Mouse (Mus musculus): Measurements from ENCODE around the gene Myef2. TPM values are rescaled to one million over a fixed set of nuclear protein-coding genes. Genes with fewer than 3 reads are reported as not detected.
A peak's percentile ranks its signal among the peaks of the same experiment; 100 is the strongest.
"Not testable (repeated sequence)": the region's sequence is repeated elsewhere in the genome, so short reads cannot be mapped to it uniquely, and the experiment has no call there.

Gene Myef2
- polyA plus RNA-seq, 1 experiment from 2014 or later, result 186 TPM

DNA sequence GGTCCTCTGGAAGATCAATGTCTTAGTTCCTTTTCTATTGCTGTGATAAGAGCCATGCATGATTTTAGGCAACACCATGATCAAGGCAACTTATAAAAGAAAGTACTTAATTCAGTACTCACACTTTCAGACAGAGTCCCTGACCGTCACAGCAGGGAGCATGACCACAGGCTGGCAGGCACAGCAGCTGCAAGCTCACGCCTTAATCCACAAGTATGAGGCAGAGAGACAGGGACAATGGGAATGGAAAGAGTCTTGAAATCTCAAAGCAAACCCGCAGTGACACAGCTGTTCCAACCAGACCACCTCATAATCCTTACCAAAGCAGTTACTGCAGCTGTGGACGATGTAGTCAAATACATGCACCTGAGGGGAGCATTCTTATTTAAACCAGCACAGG lies 10.7 kb upstream of the Myef2 start:
- no peak overlapping the region for H3K4me2 ChIP-seq (ENCODE audit: low read depth, low read length)
- no peaks in the 10 kb centered on the region for H3K9me3 ChIP-seq (replicated peaks; ENCODE audit: control insufficient read depth, low read length)
- H3K27ac ChIP-seq (replicated peaks; ENCODE audit: low read depth, low read length), result no peak overlapping the region
- WGBS, result 29% methylated on average over 4 of the region's 4 CpGs
- H3K4me1 ChIP-seq (ENCODE audit: control insufficient read depth, insufficient read depth, low read length), result peaks cover 6% of the 10 kb centered on the region
- H3K27me3 ChIP-seq (ENCODE audit: control insufficient read depth, insufficient read depth, low read length), result no peaks in the 10 kb centered on the region
- no peak for ATAC-seq (replicated peaks; ENCODE audit: insufficient number of reproducible peaks, low FRiP score, low TSS enrichment, low read depth)
- H3K4me3 ChIP-seq (ENCODE audit: low read depth, low read length), result no peak overlapping the region
- DNase-seq (ENCODE audit: low spot score), result no peak
- H3K36me3 ChIP-seq (replicated peaks; ENCODE audit: control insufficient read depth, insufficient read depth, low read depth, low read length), result no peaks in the 10 kb centered on the region
- H3K9ac ChIP-seq (replicated peaks; ENCODE audit: low read length), result no peak overlapping the region

GRCm38 (mm10) chr2:125126792-125127191 lies 3.3 kb upstream of the Myef2 start:
- no peaks in the 10 kb centered on the region for H3K27me3 ChIP-seq (ENCODE audit: control insufficient read depth, insufficient read depth, low read length)
- ATAC-seq (replicated peaks; ENCODE audit: insufficient number of reproducible peaks, low FRiP score, low TSS enrichment, low read depth) (no peak), DNase-seq (ENCODE audit: low spot score) (no peak)
- no peak overlapping the region for H3K4me3 ChIP-seq (ENCODE audit: low read depth, low read length)
- H3K4me2 ChIP-seq (ENCODE audit: low read depth, low read length), result no peak overlapping the region
- no peaks in the 10 kb centered on the region for H3K9me3 ChIP-seq (replicated peaks; ENCODE audit: control insufficient read depth, low read length)
- no peak overlapping the region for H3K27ac ChIP-seq (replicated peaks; ENCODE audit: low read depth, low read length)
- H3K4me1 ChIP-seq (ENCODE audit: control insufficient read depth, insufficient read depth, low read length), result no peaks in the 10 kb centered on the region
- H3K36me3 ChIP-seq (replicated peaks; ENCODE audit: control insufficient read depth, insufficient read depth, low read depth, low read length), result no peaks in the 10 kb centered on the region
- WGBS, result 80% methylated on average over 3 of the region's 3 CpGs
- H3K9ac ChIP-seq (replicated peaks; ENCODE audit: low read length), result no peak overlapping the region

DNA sequence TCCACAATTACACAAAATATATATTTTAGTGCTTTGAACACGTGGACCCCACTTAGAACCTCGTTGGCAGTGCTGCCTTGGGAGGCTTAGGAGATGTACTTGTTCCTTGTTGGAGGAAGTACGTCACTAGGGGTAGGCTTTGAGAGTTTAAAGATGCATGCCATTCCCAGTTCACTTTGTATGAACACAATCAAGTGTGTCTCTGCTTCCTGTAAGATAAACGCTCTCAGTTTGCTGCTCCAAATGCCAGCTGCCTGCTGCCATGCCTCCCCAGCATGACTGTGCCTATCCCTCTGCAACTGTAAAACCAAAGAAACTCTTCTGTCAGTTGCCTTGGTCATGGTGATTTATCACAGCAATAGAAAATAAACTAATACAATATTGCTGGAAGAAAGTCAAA lies 2.4 kb upstream of the Myef2 start:
- Histone ChIP-seq H3K36me3 (replicated peaks; ENCODE audit: control insufficient read depth, insufficient read depth, low read depth, low read length) (no peaks in the 10 kb centered on the region), H3K9me3 (replicated peaks; ENCODE audit: control insufficient read depth, low read length) (no peaks in the 10 kb centered on the region), H3K4me1 (ENCODE audit: control insufficient read depth, insufficient read depth, low read length) (no peaks in the 10 kb centered on the region), H3K27ac (replicated peaks; ENCODE audit: low read depth, low read length) (no peak overlapping the region), H3K9ac (replicated peaks; ENCODE audit: low read length) (no peak overlapping the region), H3K27me3 (ENCODE audit: control insufficient read depth, insufficient read depth, low read length) (no peaks in the 10 kb centered on the region), H3K4me3 (ENCODE audit: low read depth, low read length) (no peak overlapping the region), H3K4me2 (ENCODE audit: low read depth, low read length) (no peak overlapping the region)
- ATAC-seq (replicated peaks; ENCODE audit: insufficient number of reproducible peaks, low FRiP score, low TSS enrichment, low read depth) (no peak), DNase-seq (ENCODE audit: low spot score) (no peak)
- WGBS, result 41% methylated on average over 4 of the region's 4 CpGs

DNA sequence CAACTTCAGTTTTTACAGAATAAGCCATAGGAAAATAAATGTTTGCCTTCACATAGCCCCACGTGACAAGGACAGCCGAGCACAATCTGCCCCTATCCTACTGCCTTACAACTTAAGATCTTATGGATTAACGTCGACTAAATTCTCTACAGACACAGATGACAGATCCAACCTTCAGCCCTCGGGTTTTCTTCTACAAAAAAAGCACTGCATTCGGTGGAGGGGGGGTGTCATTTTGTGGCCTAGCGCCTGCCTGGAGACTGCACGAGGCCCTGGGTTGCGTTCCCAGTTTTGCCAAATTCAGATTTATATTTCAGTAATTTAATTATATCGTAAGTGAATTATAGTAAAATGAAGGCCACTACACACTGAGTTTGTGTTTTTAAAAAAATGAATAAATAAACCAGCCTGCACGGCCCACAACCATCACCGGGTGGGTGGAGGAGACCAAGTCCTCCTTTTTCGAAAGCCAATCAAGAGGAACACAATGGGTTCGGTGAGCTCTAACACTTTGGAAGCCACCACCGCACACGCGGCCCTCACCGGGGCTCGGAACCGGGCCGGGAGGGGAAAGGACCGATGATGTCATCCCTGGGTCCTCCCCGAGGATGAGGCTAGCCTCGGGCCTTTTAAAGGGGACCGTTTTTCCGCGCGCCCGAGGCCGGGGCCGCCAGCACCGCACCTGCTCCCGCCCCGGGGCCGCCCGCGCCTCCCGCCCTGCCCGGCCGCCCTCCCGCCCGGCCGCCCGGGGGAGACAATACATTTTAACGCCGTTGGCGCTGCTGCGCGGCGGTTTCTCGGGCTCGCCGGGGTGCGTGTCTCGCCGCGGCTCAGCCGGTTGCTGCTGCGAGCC lies 611 bp downstream of the Myef2 start:
- Histone ChIP-seq H3K27ac (replicated peaks; ENCODE audit: low read depth, low read length) (peak overlapping the region; percentile 83), H3K9ac (replicated peaks; ENCODE audit: low read length) (peak overlapping the region; percentile 98), H3K4me1 (ENCODE audit: control insufficient read depth, insufficient read depth, low read length) (no peaks in the 10 kb centered on the region), H3K27me3 (ENCODE audit: control insufficient read depth, insufficient read depth, low read length) (no peaks in the 10 kb centered on the region), H3K9me3 (replicated peaks; ENCODE audit: control insufficient read depth, low read length) (no peaks in the 10 kb centered on the region), H3K4me3 (ENCODE audit: low read depth, low read length) (peak overlapping the region; percentile 78), H3K36me3 (replicated peaks; ENCODE audit: control insufficient read depth, insufficient read depth, low read depth, low read length) (no peaks in the 10 kb centered on the region), H3K4me2 (ENCODE audit: low read depth, low read length) (peak overlapping the region; percentile 65)
- under 1% methylated on average over 55 of the region's 59 CpGs for WGBS
- ATAC-seq (replicated peaks; ENCODE audit: insufficient number of reproducible peaks, low FRiP score, low TSS enrichment, low read depth), result peak; percentile 80
- DNase-seq (ENCODE audit: low spot score), result peak; percentile 50

DNA sequence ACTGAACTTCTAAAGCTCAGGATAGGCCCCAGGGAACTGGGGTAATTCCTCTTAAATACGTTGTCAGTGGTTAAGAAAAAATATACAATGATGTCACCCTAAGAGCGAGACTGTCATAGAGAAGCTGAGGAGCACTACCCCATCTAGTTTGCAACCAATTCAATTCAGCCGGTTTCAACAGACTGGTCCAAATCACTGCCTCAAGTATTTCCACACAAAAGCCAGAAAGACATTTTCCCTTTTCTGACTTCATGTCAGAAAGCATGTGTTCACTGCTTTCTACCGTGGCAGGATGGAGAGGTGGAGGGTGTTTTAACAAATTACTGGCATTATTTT lies 1.2 kb downstream of the Myef2 start:
- ATAC-seq (replicated peaks; ENCODE audit: insufficient number of reproducible peaks, low FRiP score, low TSS enrichment, low read depth) (peak; percentile 5; the same call in 1 of the 2 replicates), DNase-seq (ENCODE audit: low spot score) (peak; percentile 18)
- H3K4me1 ChIP-seq (ENCODE audit: control insufficient read depth, insufficient read depth, low read length), result no peaks in the 10 kb centered on the region
- no peak overlapping the region for H3K27ac ChIP-seq (replicated peaks; ENCODE audit: low read depth, low read length)
- no peaks in the 10 kb centered on the region for H3K9me3 ChIP-seq (replicated peaks; ENCODE audit: control insufficient read depth, low read length)
- 5% methylated on average over 4 of the region's 4 CpGs for WGBS
- H3K36me3 ChIP-seq (replicated peaks; ENCODE audit: control insufficient read depth, insufficient read depth, low read depth, low read length), result no peaks in the 10 kb centered on the region
- peak overlapping the region; percentile 78 for H3K4me3 ChIP-seq (ENCODE audit: low read depth, low read length)
- peak overlapping the region; percentile 65 for H3K4me2 ChIP-seq (ENCODE audit: low read depth, low read length)
- no peaks in the 10 kb centered on the region for H3K27me3 ChIP-seq (ENCODE audit: control insufficient read depth, insufficient read depth, low read length)
- peak overlapping the region; percentile 98 for H3K9ac ChIP-seq (replicated peaks; ENCODE audit: low read length)

DNA sequence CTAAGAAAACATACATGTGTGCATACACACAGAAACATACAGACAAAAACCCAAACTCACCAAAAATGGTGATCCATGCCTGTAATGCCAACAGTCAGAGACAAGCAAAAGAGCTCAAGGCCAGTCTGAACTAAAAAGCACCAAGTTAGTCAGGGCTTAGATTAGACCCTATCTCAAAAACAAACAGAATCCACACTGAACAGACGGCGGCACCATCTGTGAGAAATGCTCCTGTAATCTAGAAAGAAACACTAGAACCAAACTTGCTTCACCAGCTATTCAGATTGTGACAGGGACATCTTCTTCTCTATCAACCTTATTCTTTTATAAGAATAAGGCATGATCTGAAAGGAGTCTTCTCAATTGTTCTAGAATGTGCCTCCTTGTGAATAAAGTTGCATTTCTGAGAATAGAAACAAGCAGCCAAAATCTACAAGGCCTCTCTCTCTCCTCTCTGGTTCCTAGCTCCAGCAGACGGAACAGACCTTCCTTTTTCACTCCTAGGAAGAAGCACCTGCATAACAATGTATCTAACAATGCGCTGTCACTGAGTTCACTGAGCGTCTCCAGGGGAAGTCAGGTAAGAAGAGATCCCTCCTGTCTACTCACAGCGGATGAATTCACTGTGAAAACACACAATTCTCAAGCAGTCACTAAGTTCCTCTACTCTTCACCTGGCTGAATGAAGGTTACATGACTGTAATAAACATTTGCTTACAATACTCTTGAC lies 3.9 kb downstream of the Myef2 start:
- Histone ChIP-seq H3K4me2 (ENCODE audit: low read depth, low read length) (no peak overlapping the region), H3K9ac (replicated peaks; ENCODE audit: low read length) (no peak overlapping the region), H3K27me3 (ENCODE audit: control insufficient read depth, insufficient read depth, low read length) (no peaks in the 10 kb centered on the region), H3K27ac (replicated peaks; ENCODE audit: low read depth, low read length) (no peak overlapping the region), H3K4me3 (ENCODE audit: low read depth, low read length) (no peak overlapping the region), H3K9me3 (replicated peaks; ENCODE audit: control insufficient read depth, low read length) (no peaks in the 10 kb centered on the region), H3K36me3 (replicated peaks; ENCODE audit: control insufficient read depth, insufficient read depth, low read depth, low read length) (no peaks in the 10 kb centered on the region; the same call in 1 of the 2 replicates), H3K4me1 (ENCODE audit: control insufficient read depth, insufficient read depth, low read length) (no peaks in the 10 kb centered on the region)
- DNase-seq (ENCODE audit: low spot score) (no peak), ATAC-seq (replicated peaks; ENCODE audit: insufficient number of reproducible peaks, low FRiP score, low TSS enrichment, low read depth) (no peak)
- 78% methylated on average over 6 of the region's 6 CpGs for WGBS

GRCm38 (mm10) chr2:125106536-125106935 lies 16.9 kb downstream of the Myef2 start:
- H3K9me3 ChIP-seq (replicated peaks; ENCODE audit: control insufficient read depth, low read length); ATAC-seq (replicated peaks; ENCODE audit: insufficient number of reproducible peaks, low FRiP score, low TSS enrichment, low read depth): not testable (repeated sequence)
- 89% methylated on average over 4 of the region's 4 CpGs for WGBS

DNA sequence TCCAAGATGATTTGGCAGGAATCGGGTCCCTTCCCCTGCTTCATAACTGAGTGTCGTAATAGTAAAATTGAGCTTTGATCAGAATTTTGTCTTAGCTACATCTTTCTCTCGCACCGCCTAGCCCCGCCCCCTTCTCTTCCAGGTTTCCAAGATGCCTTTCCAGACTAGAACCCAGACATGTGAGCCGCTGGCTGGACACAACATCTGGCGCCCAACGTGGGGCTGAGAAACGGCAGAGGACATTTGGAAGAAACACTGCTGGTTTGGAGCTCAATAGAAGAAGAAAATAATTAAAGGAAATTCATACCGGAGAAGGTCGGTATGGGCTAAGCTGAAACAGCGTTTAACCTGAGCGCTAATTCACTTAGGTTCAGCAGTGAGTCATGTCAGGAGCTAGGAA lies 19.0 kb downstream of the Myef2 start:
- not testable (repeated sequence) for ATAC-seq (replicated peaks; ENCODE audit: insufficient number of reproducible peaks, low FRiP score, low TSS enrichment, low read depth); H3K27ac ChIP-seq (replicated peaks; ENCODE audit: low read depth, low read length); H3K9me3 ChIP-seq (replicated peaks; ENCODE audit: control insufficient read depth, low read length); H3K36me3 ChIP-seq (replicated peaks; ENCODE audit: control insufficient read depth, insufficient read depth, low read depth, low read length); H3K4me3 ChIP-seq (ENCODE audit: low read depth, low read length); DNase-seq (ENCODE audit: low spot score); H3K27me3 ChIP-seq (ENCODE audit: control insufficient read depth, insufficient read depth, low read length); H3K9ac ChIP-seq (replicated peaks; ENCODE audit: low read length); H3K4me1 ChIP-seq (ENCODE audit: control insufficient read depth, insufficient read depth, low read length); H3K4me2 ChIP-seq (ENCODE audit: low read depth, low read length)
- WGBS, result 96% methylated on average over 13 of the region's 13 CpGs

More at GRCm38 (mm10) chr2:125106536-125106935, 16.9 kb downstream of the Myef2 start:
- not testable (repeated sequence) for H3K27me3 ChIP-seq (ENCODE audit: control insufficient read depth, insufficient read depth, low read length); H3K4me3 ChIP-seq (ENCODE audit: low read depth, low read length); H3K36me3 ChIP-seq (replicated peaks; ENCODE audit: control insufficient read depth, insufficient read depth, low read depth, low read length); DNase-seq (ENCODE audit: low spot score); H3K4me2 ChIP-seq (ENCODE audit: low read depth, low read length); H3K4me1 ChIP-seq (ENCODE audit: control insufficient read depth, insufficient read depth, low read length); H3K9ac ChIP-seq (replicated peaks; ENCODE audit: low read length); H3K27ac ChIP-seq (replicated peaks; ENCODE audit: low read depth, low read length)
